Mouse (Mus musculus): ENCODE measurements around the gene 1700034J05Rik. TPM values are rescaled to one million over a fixed set of nuclear protein-coding genes. Genes with fewer than 3 reads are reported as not detected.

Gene 1700034J05Rik
- total RNA-seq (2021): not detected
- long read RNA-seq, experiment 1: 0 reads
- long read RNA-seq, experiment 2: 0 reads

GRCm38 (mm10) chr6:146954258-146954657 is at the start of gene 1700034J05Rik:
1700034J05Rik (minus strand) TSS chr6:146954422.
- no peak for DNase-seq

GRCm38 (mm10) chr6:146999755-147000154 is 45.5 kb upstream of the 1700034J05Rik start:
- DNase-seq: no peak

GRCm38 (mm10) chr6:146999302-146999701 is 45.1 kb upstream of the 1700034J05Rik start:
- DNase-seq: no peak

GRCm38 (mm10) chr6:146998710-146999109 is 44.5 kb upstream of the 1700034J05Rik start:
- no peak for DNase-seq

GRCm38 (mm10) chr6:146997006-146997405 is 42.8 kb upstream of the 1700034J05Rik start:
- no peak for DNase-seq

GRCm38 (mm10) chr6:146995878-146996277 is 41.7 kb upstream of the 1700034J05Rik start:
- DNase-seq: no peak

- no peak for DNase-seq
Observed at GRCm38 (mm10) chr6:146995391-146995790, 41.2 kb upstream of the 1700034J05Rik start.

- DNase-seq: peak; percentile 66 to 79
Observed at GRCm38 (mm10) chr6:146994236-146994635, 40.0 kb upstream of the 1700034J05Rik start.

- no peak for DNase-seq
Observed at GRCm38 (mm10) chr6:146984569-146984968, 30.3 kb upstream of the 1700034J05Rik start.

- no peak for DNase-seq
Observed at GRCm38 (mm10) chr6:146981249-146981835, 27.1 kb upstream of the 1700034J05Rik start.

- DNase-seq: no peak
Observed at GRCm38 (mm10) chr6:146979953-146980352, 25.7 kb upstream of the 1700034J05Rik start.

- DNase-seq: no peak
Observed at GRCm38 (mm10) chr6:146979115-146979744, 25.0 kb upstream of the 1700034J05Rik start.

- DNase-seq: peak; percentile 16 to 34
Observed at GRCm38 (mm10) chr6:146978691-146979114, 24.5 kb upstream of the 1700034J05Rik start.

- DNase-seq: no peak
Observed at GRCm38 (mm10) chr6:146976446-146976845, 22.2 kb upstream of the 1700034J05Rik start.

GRCm38 (mm10) chr6:146973830-146974229 is 19.6 kb upstream of the 1700034J05Rik start:
- DNase-seq: no peak

GRCm38 (mm10) chr6:146973406-146973805 is 19.2 kb upstream of the 1700034J05Rik start:
- DNase-seq: peak; percentile 26 to 55

GRCm38 (mm10) chr6:146972740-146973139 is 18.5 kb upstream of the 1700034J05Rik start:
- DNase-seq: no peak

GRCm38 (mm10) chr6:146972009-146972408 is 17.8 kb upstream of the 1700034J05Rik start:
- no peak for DNase-seq

GRCm38 (mm10) chr6:146971366-146971765 is 17.1 kb upstream of the 1700034J05Rik start:
- DNase-seq: no peak

GRCm38 (mm10) chr6:146970811-146971210 is 16.6 kb upstream of the 1700034J05Rik start:
- no peak for DNase-seq

- no peak for DNase-seq
Observed at GRCm38 (mm10) chr6:146967836-146968235, 13.6 kb upstream of the 1700034J05Rik start.

GRCm38 (mm10) chr6:146966446-146967019 is 12.3 kb upstream of the 1700034J05Rik start:
- no peak for DNase-seq

- no peak for DNase-seq
Observed at GRCm38 (mm10) chr6:146965139-146965772, 11.0 kb upstream of the 1700034J05Rik start.

All from adrenal gland, postnatal 36 days (tissue).